Mouse (Mus musculus) heart, adult 2 months (tissue): ENCODE results near the gene Lefty1. TPM values are rescaled to one million over a fixed set of nuclear protein-coding genes. Genes with fewer than 3 reads are reported as not detected.

Source experiments
- DNase-seq, 2 experiments: peaks; one replicate each; pipeline ENCODE4 v3.0.0; 2021
- H3K27ac ChIP-seq: fragments of 200-600 bp; 2 replicates; pipeline ENCODE4 v1.8.1; 2022
- H3K27me3 ChIP-seq: fragments of 200-500 bp; 2 replicates; pipeline ENCODE4 v1.6.1; 2012; ENCODE audit warnings: mild to moderate bottlenecking, low read length, inconsistent platforms, mixed read lengths; ENCODE audit not compliant: control insufficient read depth, insufficient read depth
- H3K36me3 ChIP-seq: fragments of 200-500 bp; 2 replicates; pipeline ENCODE4 v1.6.1; 2012; ENCODE audit warnings: low read length, inconsistent platforms; ENCODE audit not compliant: control insufficient read depth, insufficient read depth
- H3K4me1 ChIP-seq: fragments of 200-500 bp; 2 replicates; pipeline ENCODE4 v1.6.1; 2011; ENCODE audit warnings: low read length; ENCODE audit not compliant: control insufficient read depth, insufficient read depth
- H3K4me3 ChIP-seq: fragments of 200-600 bp; 2 replicates; pipeline ENCODE4 v1.8.1; 2022
- H3K79me2 ChIP-seq: fragments of 200-500 bp; replicated peaks from 2 replicates; pipeline ENCODE4 v1.6.1; 2012; ENCODE audit warnings: mild to moderate bottlenecking, inconsistent platforms, low read length, moderate library complexity, mixed read lengths; ENCODE audit not compliant: control insufficient read depth, insufficient read depth
- H3K9ac ChIP-seq: fragments of 200-500 bp; 2 replicates; pipeline ENCODE4 v1.6.1; 2012; ENCODE audit warnings: low read depth, mild to moderate bottlenecking, control low read depth, inconsistent platforms, low read length, mixed read lengths
- CTCF ChIP-seq: fragments of 200-600 bp; IDR thresholded peaks from 2 replicates; pipeline ENCODE4 v1.8.1; 2022; ENCODE audit warnings: antibody characterized with exemption, mild to moderate bottlenecking, moderate library complexity
- EP300 ChIP-seq: fragments of 200-500 bp; IDR thresholded peaks from 2 replicates; pipeline ENCODE4 v1.6.1; 2011; ENCODE audit warnings: low read depth, low read length, control low read depth; ENCODE audit not compliant: insufficient read depth
- POLR2A ChIP-seq: fragments of 200-500 bp; IDR thresholded peaks from 2 replicates; pipeline ENCODE4 v1.6.1; 2011; ENCODE audit warnings: mild to moderate bottlenecking, low read depth, low read length, control low read depth; ENCODE audit not compliant: insufficient read depth
- WGBS: fragments of 180-500 bp; shearing (Covaris S2); methylation state at CpG from one replicate; pipeline ENCODE4 v1.1.7; 2018; 5-methylcytosine and 5-hydroxymethylcytosine counted together
- intact Hi-C: fragments of 180-260 bp; cut with DNase I; formaldehyde crosslinking; loops from one replicate; pipeline ENCODE4 v1.15.1; 2025
- polyA plus RNA-seq: library from polyadenylated mRNA; depleted of rRNA; stranded (reverse); fragments of >200 nt; gene quantifications from 2 replicates; pipeline ENCODE4 v1.2.3, GENCODE M21; 2012
- total RNA-seq, 2 experiments: library from RNA; stranded (reverse); gene quantifications; 2 replicates each; pipeline ENCODE4 v1.2.3; 2021

The Lefty1 gene
- total and polyA plus RNA-seq, 3 experiments: 0.41 to 3.0 (median 0.57) TPM

- TF ChIP-seq EP300 (no peak), CTCF (no peak), POLR2A (no peak)
- no peak for DNase-seq
- intact Hi-C loops: no loop called here
- no peak overlapping the region for H3K27ac ChIP-seq
- no peaks in the 10 kb centered on the region for H3K27me3 ChIP-seq
- H3K36me3 ChIP-seq: no peaks in the 10 kb centered on the region
- no peaks in the 10 kb centered on the region for H3K4me1 ChIP-seq
- H3K9ac ChIP-seq: no peak overlapping the region
- 84% methylated on average over 11 of the region's 11 CpGs for whole genome bisulfite sequencing
- no peaks in the 10 kb centered on the region for H3K79me2 ChIP-seq
- no peak overlapping the region for H3K4me3 ChIP-seq
Observed at GRCm38 (mm10) chr1:180916425-180916824, 18.4 kb upstream of the Lefty1 start.

- 52% methylated on average over 1 of the region's 1 CpGs for WGBS
Observed at GRCm38 (mm10) chr1:180917053-180917452, 17.8 kb upstream of the Lefty1 start.

GRCm38 (mm10) chr1:180919686-180920085, 15.1 kb upstream of the Lefty1 start:
- no peak overlapping the region for H3K27ac ChIP-seq
- intact Hi-C loops: no loop called here
- H3K79me2 ChIP-seq: no peaks in the 10 kb centered on the region
- 42% methylated on average over 8 of the region's 8 CpGs for WGBS
- H3K4me1 ChIP-seq: no peaks in the 10 kb centered on the region
- no peak for DNase-seq
- H3K4me3 ChIP-seq: no peak overlapping the region
- TF ChIP-seq EP300 (no peak), CTCF (peak; percentile 59)
- H3K27me3 ChIP-seq: no peaks in the 10 kb centered on the region
- no peak overlapping the region for H3K9ac ChIP-seq
- H3K36me3 ChIP-seq: no peaks in the 10 kb centered on the region

More at GRCm38 (mm10) chr1:180917053-180917452, 17.8 kb upstream of the Lefty1 start:
- no peak for TF ChIP-seq POLR2A
- no peak for TF ChIP-seq CTCF
- no peak for TF ChIP-seq EP300
- intact Hi-C loops: no loop called here
- H3K27me3 ChIP-seq: no peaks in the 10 kb centered on the region
- H3K27ac ChIP-seq: no peak overlapping the region
- DNase-seq: no peak
- H3K4me3 ChIP-seq: no peak overlapping the region
- H3K79me2 ChIP-seq: no peaks in the 10 kb centered on the region
- no peak overlapping the region for H3K9ac ChIP-seq
- no peaks in the 10 kb centered on the region for H3K36me3 ChIP-seq
- no peaks in the 10 kb centered on the region for H3K4me1 ChIP-seq

- H3K36me3 ChIP-seq: no peaks in the 10 kb centered on the region
- no peak overlapping the region for H3K9ac ChIP-seq
- no peaks in the 10 kb centered on the region for H3K4me1 ChIP-seq
- intact Hi-C loops: no loop called here
- H3K27me3 ChIP-seq: no peaks in the 10 kb centered on the region
- H3K79me2 ChIP-seq: no peaks in the 10 kb centered on the region
- TF ChIP-seq CTCF (no peak), POLR2A (no peak), EP300 (no peak)
- 46% methylated on average over 6 of the region's 6 CpGs for WGBS
- H3K4me3 ChIP-seq: no peak overlapping the region
- DNase-seq: peak; percentile 25 to 51
- H3K27ac ChIP-seq: no peak overlapping the region
Observed at GRCm38 (mm10) chr1:180922273-180923048, 12.4 kb upstream of the Lefty1 start.

- TF ChIP-seq POLR2A (no peak), EP300 (no peak), CTCF (no peak)
- no peak overlapping the region for H3K9ac ChIP-seq
- H3K27me3 ChIP-seq: no peaks in the 10 kb centered on the region
- H3K4me1 ChIP-seq: no peaks in the 10 kb centered on the region
- no peak overlapping the region for H3K27ac ChIP-seq
- no peaks in the 10 kb centered on the region for H3K36me3 ChIP-seq
- 63% methylated on average over 2 of the region's 2 CpGs for WGBS
- intact Hi-C loops: no loop called here
- no peaks in the 10 kb centered on the region for H3K79me2 ChIP-seq
- H3K4me3 ChIP-seq: no peak overlapping the region
- DNase-seq: no peak
Observed at GRCm38 (mm10) chr1:180924737-180925136, 10.1 kb upstream of the Lefty1 start.

- Histone ChIP-seq H3K27me3 (no peaks in the 10 kb centered on the region), H3K4me1 (no peaks in the 10 kb centered on the region), H3K79me2 (no peaks in the 10 kb centered on the region), H3K4me3 (no peak overlapping the region), H3K27ac (no peak overlapping the region), H3K36me3 (no peaks in the 10 kb centered on the region), H3K9ac (no peak overlapping the region)
- TF ChIP-seq POLR2A: no peak
- no peak for TF ChIP-seq EP300
- no peak for TF ChIP-seq CTCF
- WGBS: 74% methylated on average over 4 of the region's 4 CpGs
- no peak for DNase-seq
- intact Hi-C loops: no loop called here
Observed at GRCm38 (mm10) chr1:180926286-180926685, 8.5 kb upstream of the Lefty1 start.
